Mouse (Mus musculus) testis, postnatal 14 days (tissue): ENCODE measurements around the gene Tdrkh.
A peak's percentile ranks its signal among the peaks of the same experiment; 100 is the strongest.

ENCODE experiments used
- DNase-seq: peaks from one replicate; pipeline ENCODE4 v3.0.0; 2021; ENCODE audit warnings: low spot score

Tdrkh gene

GRCm38 (mm10) chr3:94413031-94413679 is at the start of gene Tdrkh:
Gene Tdrkh, plus strand, starts transcription at chr3:94413273.
- DNase-seq, result peak; percentile 98

- DNase-seq, result peak; percentile 66
These were observed 49.6 kb upstream of the Tdrkh start for GRCm38 (mm10) chr3:94363291-94364153.

- peak; percentile 55 for DNase-seq
These were observed 48.9 kb upstream of the Tdrkh start for GRCm38 (mm10) chr3:94364154-94364526.

GRCm38 (mm10) chr3:94366761-94367160 is 46.3 kb upstream of the Tdrkh start:
- DNase-seq, result peak; percentile 53

GRCm38 (mm10) chr3:94367511-94367910 is 45.6 kb upstream of the Tdrkh start:
- DNase-seq, result no peak

- DNase-seq, result no peak
These were observed 44.4 kb upstream of the Tdrkh start for GRCm38 (mm10) chr3:94368631-94369030.

- DNase-seq, result peak; percentile 66
These were observed 43.4 kb upstream of the Tdrkh start for GRCm38 (mm10) chr3:94369709-94370108.

- peak; percentile 85 for DNase-seq
These were observed 41.4 kb upstream of the Tdrkh start for GRCm38 (mm10) chr3:94371637-94372036.

- no peak for DNase-seq
These were observed 41.0 kb upstream of the Tdrkh start for GRCm38 (mm10) chr3:94372038-94372437.

GRCm38 (mm10) chr3:94372641-94373040 is 40.4 kb upstream of the Tdrkh start, which contains the start of gene Rorc:
Gene Rorc, plus strand, starts transcription at chr3:94372794.
- DNase-seq, result peak; percentile 48

- no peak for DNase-seq
These were observed 40.0 kb upstream of the Tdrkh start for GRCm38 (mm10) chr3:94373090-94373489.

- peak; percentile 59 for DNase-seq
These were observed 39.5 kb upstream of the Tdrkh start for GRCm38 (mm10) chr3:94373597-94374011.

GRCm38 (mm10) chr3:94374636-94375035 is 38.4 kb upstream of the Tdrkh start:
- DNase-seq, result no peak

- DNase-seq, result no peak
These were observed 37.9 kb upstream of the Tdrkh start for GRCm38 (mm10) chr3:94375146-94375545.

GRCm38 (mm10) chr3:94375861-94376260 is 37.2 kb upstream of the Tdrkh start:
- no peak for DNase-seq

- DNase-seq, result no peak
These were observed 35.8 kb upstream of the Tdrkh start for GRCm38 (mm10) chr3:94377028-94377923.

- DNase-seq, result no peak
These were observed 33.1 kb upstream of the Tdrkh start for GRCm38 (mm10) chr3:94379831-94380510.

- DNase-seq, result no peak
These were observed 30.8 kb upstream of the Tdrkh start for GRCm38 (mm10) chr3:94382308-94382707.

- no peak for DNase-seq
These were observed 29.6 kb upstream of the Tdrkh start for GRCm38 (mm10) chr3:94383476-94383875.

GRCm38 (mm10) chr3:94386671-94387070 is 26.4 kb upstream of the Tdrkh start:
- DNase-seq, result no peak

- DNase-seq, result no peak
These were observed 25.7 kb upstream of the Tdrkh start for GRCm38 (mm10) chr3:94387391-94387790.

GRCm38 (mm10) chr3:94388047-94388446 is 25.0 kb upstream of the Tdrkh start:
- DNase-seq, result no peak
